Mouse (Mus musculus) C2C12 (cell line): ENCODE measurements around the gene Herc4.

Source experiments
- CTCF ChIP-seq: IDR thresholded peaks from one replicate; pipeline ENCODE4 v1.5.1; 2011; ENCODE audit not compliant: control insufficient read depth, insufficient read depth, insufficient read length
- MAX ChIP-seq: IDR thresholded peaks from one replicate; pipeline ENCODE4 v1.6.1; 2011; ENCODE audit warnings: mild to moderate bottlenecking, control low read depth
- USF1 ChIP-seq: IDR thresholded peaks from one replicate; pipeline ENCODE4 v1.6.1; 2011; ENCODE audit warnings: low read depth, mild to moderate bottlenecking, control low read depth, moderate library complexity

DNA sequence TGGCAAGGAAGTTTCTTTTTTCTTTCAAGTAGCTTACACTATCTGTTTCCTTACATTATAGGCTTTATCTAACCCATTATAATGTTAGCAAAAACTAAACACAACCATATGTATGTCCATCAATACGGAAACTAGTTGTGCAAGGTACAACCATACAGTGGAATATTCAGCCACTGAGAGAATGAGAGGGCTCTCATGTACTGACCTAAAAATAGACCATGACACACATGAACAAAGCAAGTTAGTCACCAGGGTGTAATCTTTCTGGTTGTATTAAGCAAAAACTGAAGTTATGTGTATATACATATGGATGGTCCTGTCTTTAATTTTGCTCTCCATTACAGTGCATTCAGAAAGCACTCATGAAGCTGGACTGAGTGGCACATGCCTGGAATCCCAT lies 83.5 kb downstream of the Herc4 start:
- TF ChIP-seq MAX (no peak), CTCF (no peak), USF1 (no peak)
